Mouse (Mus musculus) hindbrain, embryonic 16.5 days (tissue): ENCODE results near the gene Nat9. TPM values are rescaled to one million over a fixed set of nuclear protein-coding genes. Genes with fewer than 3 reads are reported as not detected.

Experiments used
- ATAC-seq: fragments of 200-750 bp; cut with Nextera tagmentation; 2 replicates; pipeline ENCODE4 v1.8.0; 2017; ENCODE audit warnings: moderate TSS enrichment, moderate library complexity
- H3K27ac ChIP-seq: fragments of 300-500 bp; sonication (generic); 2 replicates; pipeline ENCODE4 v1.5.1; 2014; ENCODE audit warnings: low read depth, mild to moderate bottlenecking, control low read depth, low read length, moderate library complexity
- H3K27me3 ChIP-seq: fragments of 300-500 bp; sonication (generic); replicated peaks from 2 replicates; pipeline ENCODE4 v1.6.1; 2014; ENCODE audit warnings: low read length; ENCODE audit not compliant: control insufficient read depth, insufficient read depth
- H3K36me3 ChIP-seq: fragments of 300-500 bp; sonication (generic); 2 replicates; pipeline ENCODE4 v1.6.1; 2014; ENCODE audit warnings: mild to moderate bottlenecking, low read length, moderate library complexity, mixed read lengths; ENCODE audit not compliant: control insufficient read depth, insufficient read depth
- H3K4me1 ChIP-seq: fragments of 300-500 bp; sonication (generic); 2 replicates; pipeline ENCODE4 v1.6.1; 2014; ENCODE audit warnings: low read depth, low read length; ENCODE audit not compliant: control insufficient read depth, insufficient read depth
- H3K4me2 ChIP-seq: fragments of 300-500 bp; sonication (generic); 2 replicates; pipeline ENCODE4 v1.6.1; 2014; ENCODE audit warnings: mild to moderate bottlenecking, low read length, control low read depth, moderate library complexity
- H3K4me3 ChIP-seq: fragments of 300-500 bp; sonication (generic); 2 replicates; pipeline ENCODE4 v1.5.1; 2014; ENCODE audit warnings: mild to moderate bottlenecking, low read length, control low read depth, moderate library complexity
- H3K9ac ChIP-seq: fragments of 300-500 bp; sonication (generic); 2 replicates; pipeline ENCODE4 v1.6.1; 2014; ENCODE audit warnings: low read depth, mild to moderate bottlenecking, control low read depth, low read length, moderate library complexity
- H3K9me3 ChIP-seq: fragments of 300-500 bp; sonication (generic); 2 replicates; pipeline ENCODE4 v1.6.1; 2014; ENCODE audit warnings: mild to moderate bottlenecking, low read length, moderate library complexity; ENCODE audit not compliant: control insufficient read depth
- WGBS: fragments of 180-500 bp; shearing (Covaris S2); extraction: QIAGEN DNeasy Blood & Tissue Kit; methylation state at CpG from one replicate; pipeline ENCODE4 v1.1.7; 2014; 5-methylcytosine and 5-hydroxymethylcytosine counted together
- polyA plus RNA-seq: library from polyadenylated mRNA; unstranded; fragments of >200 nt; fragmentation: Nextera tagmentation; extraction: Ambion mirVana; gene quantifications from 2 replicates; pipeline ENCODE4 v1.2.1, GENCODE M21; 2015

The Nat9 gene
- polyA plus RNA-seq, 1 experiment from 2014 or later = 24.6 TPM

- H3K36me3 ChIP-seq = peaks cover 20% of the 10 kb centered on the region
- H3K9ac ChIP-seq = no peak overlapping the region; the same call in 1 of the 2 replicates
- H3K27me3 ChIP-seq = no peaks in the 10 kb centered on the region
- H3K4me3 ChIP-seq = no peak overlapping the region
- 84% methylated on average over 9 of the region's 9 CpGs for WGBS
- no peaks in the 10 kb centered on the region for H3K9me3 ChIP-seq
- no peak overlapping the region for H3K27ac ChIP-seq
- no peak; the same call in 1 of the 2 replicates for ATAC-seq
- H3K4me1 ChIP-seq = no peaks in the 10 kb centered on the region
- H3K4me2 ChIP-seq = no peak overlapping the region
Observed at GRCm38 (mm10) chr11:115202756-115203155, 15.1 kb upstream of the Nat9 start.

- no peak overlapping the region for H3K4me3 ChIP-seq
- peaks cover 20% of the 10 kb centered on the region for H3K36me3 ChIP-seq
- H3K9ac ChIP-seq = no peak overlapping the region
- H3K9me3 ChIP-seq = no peaks in the 10 kb centered on the region
- no peak overlapping the region for H3K4me2 ChIP-seq
- no peaks in the 10 kb centered on the region for H3K27me3 ChIP-seq
- H3K27ac ChIP-seq = no peak overlapping the region
- H3K4me1 ChIP-seq = no peaks in the 10 kb centered on the region
- ATAC-seq = peak; percentile 86
- 12% methylated on average over 12 of the region's 12 CpGs for WGBS
Observed at GRCm38 (mm10) chr11:115202316-115202715, 14.7 kb upstream of the Nat9 start.

- H3K4me1 ChIP-seq = no peaks in the 10 kb centered on the region
- no peak for ATAC-seq
- H3K4me2 ChIP-seq = no peak overlapping the region
- H3K27me3 ChIP-seq = no peaks in the 10 kb centered on the region
- H3K36me3 ChIP-seq = peaks cover 15% of the 10 kb centered on the region
- 100% methylated on average over 4 of the region's 4 CpGs for WGBS
- H3K9me3 ChIP-seq = no peaks in the 10 kb centered on the region
- H3K9ac ChIP-seq = no peak overlapping the region
- H3K27ac ChIP-seq = no peak overlapping the region
- H3K4me3 ChIP-seq = no peak overlapping the region
Observed at GRCm38 (mm10) chr11:115200520-115200919, 12.9 kb upstream of the Nat9 start.

GRCm38 (mm10) chr11:115198932-115199384 is 11.3 kb upstream of the Nat9 start:
- no peak overlapping the region for H3K9ac ChIP-seq
- no peak overlapping the region for H3K4me2 ChIP-seq
- H3K27ac ChIP-seq = no peak overlapping the region
- H3K9me3 ChIP-seq = no peaks in the 10 kb centered on the region
- H3K27me3 ChIP-seq = no peaks in the 10 kb centered on the region
- no peak overlapping the region for H3K4me3 ChIP-seq
- H3K36me3 ChIP-seq = peaks cover 7% of the 10 kb centered on the region
- H3K4me1 ChIP-seq = no peaks in the 10 kb centered on the region
- peak; percentile 38; the same call in 1 of the 2 replicates for ATAC-seq
- WGBS = 43% methylated on average over 12 of the region's 12 CpGs

- H3K4me1 ChIP-seq = no peaks in the 10 kb centered on the region
- H3K27me3 ChIP-seq = no peaks in the 10 kb centered on the region
- 82% methylated on average over 8 of the region's 8 CpGs for WGBS
- no peak overlapping the region for H3K4me2 ChIP-seq
- no peak overlapping the region for H3K27ac ChIP-seq
- no peak for ATAC-seq
- H3K9ac ChIP-seq = no peak overlapping the region
- no peaks in the 10 kb centered on the region for H3K9me3 ChIP-seq
- H3K36me3 ChIP-seq = peaks cover 7% of the 10 kb centered on the region
- no peak overlapping the region for H3K4me3 ChIP-seq
Observed at GRCm38 (mm10) chr11:115197558-115197957, 9.9 kb upstream of the Nat9 start.

GRCm38 (mm10) chr11:115195933-115196332 is 8.3 kb upstream of the Nat9 start:
- no peak overlapping the region for H3K9ac ChIP-seq
- WGBS = 86% methylated on average over 5 of the region's 5 CpGs

GRCm38 (mm10) chr11:115194693-115195092 is 7.0 kb upstream of the Nat9 start:
- Histone ChIP-seq H3K9ac (no peak overlapping the region), H3K4me1 (no peaks in the 10 kb centered on the region), H3K27ac (no peak overlapping the region), H3K36me3 (no peaks in the 10 kb centered on the region), H3K4me3 (no peak overlapping the region), H3K4me2 (no peak overlapping the region), H3K9me3 (no peaks in the 10 kb centered on the region), H3K27me3 (no peaks in the 10 kb centered on the region)
- no peak for ATAC-seq
- 92% methylated on average over 6 of the region's 6 CpGs for WGBS

More at GRCm38 (mm10) chr11:115195933-115196332, 8.3 kb upstream of the Nat9 start:
- Histone ChIP-seq H3K27me3 (no peaks in the 10 kb centered on the region), H3K9me3 (no peaks in the 10 kb centered on the region), H3K27ac (no peak overlapping the region), H3K36me3 (peaks cover 2% of the 10 kb centered on the region), H3K4me3 (no peak overlapping the region), H3K4me2 (no peak overlapping the region), H3K4me1 (no peaks in the 10 kb centered on the region)
- ATAC-seq = no peak

- no peak overlapping the region for H3K27ac ChIP-seq
- H3K4me2 ChIP-seq = no peak overlapping the region
- 74% methylated on average over 9 of the region's 9 CpGs for WGBS
- no peak overlapping the region for H3K4me3 ChIP-seq
- H3K9ac ChIP-seq = no peak overlapping the region
- H3K9me3 ChIP-seq = no peaks in the 10 kb centered on the region
- H3K27me3 ChIP-seq = no peaks in the 10 kb centered on the region
- no peaks in the 10 kb centered on the region for H3K36me3 ChIP-seq
- peaks cover 7% of the 10 kb centered on the region for H3K4me1 ChIP-seq
- no peak for ATAC-seq
Observed at GRCm38 (mm10) chr11:115192180-115192579, 4.5 kb upstream of the Nat9 start.

GRCm38 (mm10) chr11:115189304-115189703 is 1.6 kb upstream of the Nat9 start:
- no peaks in the 10 kb centered on the region for H3K36me3 ChIP-seq
- no peaks in the 10 kb centered on the region for H3K9me3 ChIP-seq
- H3K27me3 ChIP-seq = no peaks in the 10 kb centered on the region
- H3K27ac ChIP-seq = no peak overlapping the region
- H3K4me2 ChIP-seq = no peak overlapping the region
- WGBS = 91% methylated on average over 6 of the region's 6 CpGs
- H3K9ac ChIP-seq = no peak overlapping the region
- peaks cover 12% of the 10 kb centered on the region for H3K4me1 ChIP-seq
- ATAC-seq = no peak
- H3K4me3 ChIP-seq = no peak overlapping the region
